Mouse (Mus musculus): Measurements from ENCODE around the gene Gm10272.
"Not testable (repeated sequence)": the region's sequence is repeated elsewhere in the genome, so short reads cannot be mapped to it uniquely, and the experiment has no call there.

Gm10272 gene

DNA sequence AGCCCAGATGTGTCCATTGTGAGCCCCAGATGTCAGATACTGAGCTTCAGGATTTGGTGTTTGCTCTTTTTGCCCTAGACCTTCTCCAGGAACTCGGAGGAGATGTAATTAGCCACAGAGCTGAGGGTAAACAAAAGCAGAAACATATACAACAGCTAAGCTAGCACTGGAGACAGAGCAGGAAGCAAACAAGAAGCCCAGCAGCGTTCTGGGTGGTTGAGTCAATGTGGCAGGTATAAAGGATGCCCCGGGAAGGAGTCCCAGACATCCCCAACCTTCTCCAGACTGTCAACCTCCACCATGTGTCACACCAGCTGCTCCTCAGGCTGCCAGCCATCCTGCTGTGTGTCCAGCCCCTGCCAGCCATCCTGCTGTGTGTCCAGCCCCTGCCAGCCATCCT, 19.8 kb downstream of the Gm10272 start, which contains the start of gene Gm10100:
TSS of gene Gm10100 (plus strand) at position 301 of the 400 bp plus-strand sequence.
- no peak for DNase-seq (ENCODE audit: extremely low read depth, low read depth, low spot score)

DNA sequence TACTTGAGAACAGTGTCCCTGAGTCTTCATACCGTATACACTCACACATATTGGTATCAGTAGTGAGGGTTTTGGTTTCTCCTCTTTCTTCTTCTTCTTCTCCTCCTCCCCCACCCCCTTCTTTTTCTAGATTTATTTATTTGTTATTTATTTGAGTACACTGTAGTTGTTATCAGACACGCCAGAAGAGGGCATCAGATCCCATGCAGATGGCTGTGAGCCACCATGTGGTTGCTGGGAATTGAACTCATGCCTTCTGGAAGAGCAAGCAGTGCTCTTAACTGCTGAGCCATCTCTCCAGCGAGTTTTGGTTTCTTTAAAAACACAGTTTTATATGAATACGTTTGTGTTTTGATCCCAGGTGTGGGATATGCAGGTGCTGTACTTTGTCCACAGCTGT, 21.9 kb downstream of the Gm10272 start:
- DNase-seq (ENCODE audit: extremely low read depth, low read depth, low spot score), result no peak

DNA sequence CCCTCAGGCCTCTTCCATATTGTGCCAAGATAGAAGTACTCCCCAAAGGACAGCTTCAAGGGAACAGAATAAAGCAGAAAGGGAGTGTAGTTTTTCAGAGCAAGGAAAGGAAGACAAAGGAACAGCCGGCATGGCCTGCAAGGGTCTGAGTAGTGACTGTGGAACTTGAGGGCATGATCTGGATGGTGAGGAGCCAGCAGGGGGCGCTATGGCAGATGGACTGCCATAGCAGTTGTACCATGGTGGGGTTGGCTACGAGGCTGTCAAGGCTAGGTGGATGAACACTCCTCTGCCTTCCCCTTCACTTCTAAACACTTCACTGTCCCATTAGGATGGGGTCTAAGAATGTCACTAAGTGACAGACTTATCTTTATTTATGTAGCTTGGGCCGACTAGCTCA, 22.8 kb downstream of the Gm10272 start:
- DNase-seq (ENCODE audit: extremely low read depth, low read depth, low spot score), result no peak

DNA sequence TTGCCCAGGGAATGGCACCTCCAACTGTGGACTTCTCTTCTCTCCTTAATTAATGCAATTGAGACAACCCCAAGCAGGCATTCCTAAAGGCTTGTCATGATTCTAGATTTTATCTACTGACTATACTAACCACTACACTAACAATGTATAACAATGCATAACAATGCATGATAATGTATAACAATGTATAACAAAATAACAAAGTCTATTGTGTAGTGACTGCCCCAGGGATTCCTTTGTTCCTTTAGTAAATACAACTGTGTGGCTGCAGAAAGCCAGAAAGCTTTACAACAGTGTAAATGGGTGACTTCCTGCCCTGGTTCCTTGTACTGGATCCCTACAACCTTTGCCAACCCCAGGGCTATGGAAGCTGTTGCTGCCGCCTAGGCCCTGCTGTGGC, 29.5 kb downstream of the Gm10272 start:
- no peak for DNase-seq (ENCODE audit: extremely low read depth, low read depth, low spot score)

DNA sequence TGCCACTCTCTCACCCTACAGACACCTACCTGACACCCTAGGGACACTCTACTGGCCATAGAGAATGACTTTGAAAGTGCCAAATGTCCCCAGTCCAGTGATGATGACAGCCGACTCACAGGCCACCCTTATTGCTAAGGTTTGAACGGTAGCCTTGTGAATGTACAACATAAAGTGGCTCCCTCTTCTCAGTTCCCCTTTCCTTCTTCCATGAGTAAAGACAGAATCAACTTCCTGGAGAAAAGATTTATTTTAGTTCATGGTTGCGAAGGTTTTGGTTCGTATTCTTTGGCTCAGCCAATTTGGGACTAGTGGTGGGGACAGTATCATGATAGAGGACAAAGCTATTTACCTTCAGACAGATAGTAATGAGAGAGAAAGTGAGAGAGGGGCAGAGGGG, 32.5 kb downstream of the Gm10272 start:
- DNase-seq (ENCODE audit: extremely low read depth, low read depth, low spot score), result no peak

DNA sequence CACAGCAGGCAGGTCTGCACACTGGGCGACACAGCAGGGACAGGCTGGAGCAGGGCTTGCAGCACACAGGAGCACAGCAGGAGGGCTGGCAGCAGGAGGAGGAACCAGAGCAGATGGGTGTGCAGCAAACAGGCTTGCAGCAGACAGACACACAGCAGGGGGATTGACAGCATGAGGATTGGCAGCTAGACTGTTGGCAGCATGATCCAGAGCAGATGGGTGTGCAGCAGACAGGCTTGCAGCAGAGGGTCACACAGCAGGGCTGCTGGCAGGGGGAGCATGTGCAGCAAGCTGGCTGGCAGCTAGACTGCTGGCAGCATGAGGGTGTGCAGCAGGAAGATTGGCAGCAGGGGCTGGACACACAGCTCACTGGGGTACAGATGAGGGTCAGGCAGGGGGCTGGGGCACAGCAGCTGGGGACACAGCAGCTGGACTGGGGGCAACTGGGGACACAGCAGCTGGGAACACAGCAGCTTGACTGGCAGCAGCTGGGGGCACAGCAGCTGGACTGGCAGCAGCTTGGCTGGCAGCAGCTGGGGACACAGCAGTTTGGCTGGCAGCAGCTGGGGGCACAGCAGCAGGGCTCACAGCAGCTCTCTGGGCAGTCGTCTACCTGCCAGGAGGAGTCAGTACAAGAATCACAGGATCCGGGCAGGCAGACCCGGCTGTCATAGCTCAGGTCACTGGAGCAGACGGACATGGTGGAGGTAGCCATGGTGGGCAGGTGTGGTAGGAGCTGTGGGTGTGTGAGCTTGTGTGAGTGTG, 35.7 kb downstream of the Gm10272 start, which contains the start of gene Gm18596:
TSS of gene Gm18596 (minus strand) at position 715 of the 765 bp plus-strand sequence.
- not testable (repeated sequence) for DNase-seq (ENCODE audit: extremely low read depth, low read depth, low spot score)

DNA sequence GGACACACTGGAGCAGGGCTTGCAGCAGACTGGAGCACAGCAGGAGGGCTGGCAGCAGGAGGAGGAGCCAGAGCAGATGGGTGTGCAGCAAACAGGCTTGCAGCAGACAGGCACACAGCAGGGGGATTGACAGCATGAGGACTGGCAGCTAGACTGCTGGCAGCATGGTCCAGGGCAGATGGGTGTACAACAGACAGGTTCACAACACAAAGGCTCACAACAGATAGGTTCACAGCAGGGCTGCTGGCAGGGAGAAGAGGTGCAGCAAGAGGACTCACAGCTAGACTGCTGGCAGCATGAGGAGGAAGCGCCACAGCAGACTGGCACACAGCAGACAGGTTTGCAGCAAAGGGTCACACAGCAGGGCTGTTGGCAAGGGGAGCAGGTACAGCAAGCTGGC, 44.3 kb downstream of the Gm10272 start:
- DNase-seq (ENCODE audit: extremely low read depth, low read depth, low spot score), result not testable (repeated sequence)

DNA sequence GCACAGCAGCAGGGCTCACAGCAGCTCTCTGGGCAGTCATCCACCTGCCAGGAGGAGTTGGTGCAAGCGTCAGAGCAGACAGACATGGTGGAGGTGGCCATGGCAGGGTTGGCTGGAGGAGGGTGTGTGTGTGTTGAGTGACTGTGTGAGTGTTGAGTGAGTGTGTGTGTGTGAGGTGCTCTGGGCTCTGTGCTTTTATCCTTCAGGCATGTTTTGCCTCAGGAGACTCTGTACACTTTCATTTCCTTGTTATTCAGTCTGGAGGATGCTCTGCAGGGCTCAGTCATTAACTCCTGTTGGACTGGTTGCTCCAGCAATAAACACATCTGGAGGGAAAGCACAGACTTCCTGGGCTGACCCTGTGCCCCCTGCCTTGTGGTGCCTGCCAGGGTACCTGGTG, 44.8 kb downstream of the Gm10272 start, which contains the start of gene Gm9736:
TSS of gene Gm9736 (minus strand) at position 101 of the 400 bp plus-strand sequence.
- not testable (repeated sequence) for DNase-seq (ENCODE audit: extremely low read depth, low read depth, low spot score)

DNA sequence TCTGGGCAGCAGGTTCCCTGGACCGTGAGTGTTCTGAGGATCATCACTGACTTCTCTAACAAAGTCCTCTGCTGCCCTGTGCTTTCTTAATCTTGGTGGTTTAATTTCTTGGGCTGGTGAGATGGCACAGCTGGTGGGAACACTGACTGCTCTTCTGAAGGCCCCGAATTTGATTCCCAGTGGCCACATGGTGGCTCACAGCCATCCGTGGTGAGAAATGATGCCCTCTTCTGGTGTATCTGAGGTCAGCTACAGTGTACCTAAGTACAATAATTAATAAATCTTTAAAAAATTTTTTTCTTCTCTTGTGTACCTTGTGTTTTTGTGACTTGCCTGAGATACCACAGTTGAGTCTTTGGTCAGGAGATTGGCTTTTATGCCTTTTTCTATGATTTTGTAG, 45.9 kb downstream of the Gm10272 start:
- DNase-seq (ENCODE audit: extremely low read depth, low read depth, low spot score), result not testable (repeated sequence)

DNA sequence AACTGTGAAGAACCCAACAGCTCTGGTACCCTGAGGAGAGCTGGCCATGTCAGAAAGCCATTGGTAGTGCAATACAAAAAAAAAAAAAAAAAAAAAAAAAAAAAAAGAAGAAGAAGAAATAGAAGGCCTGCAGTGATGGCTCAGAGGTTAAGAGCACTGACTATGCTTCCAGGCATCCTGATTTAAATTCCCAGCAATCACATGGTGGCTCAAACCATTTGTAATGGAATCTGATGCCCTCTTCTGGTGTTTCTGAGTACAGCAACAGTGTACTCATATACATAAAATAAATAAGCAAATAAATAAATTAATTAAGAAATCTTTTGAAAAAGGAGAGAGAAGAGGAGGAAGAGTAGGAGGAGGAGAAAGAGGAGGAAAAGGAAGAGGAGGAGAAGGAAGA, 47.0 kb downstream of the Gm10272 start:
- DNase-seq (ENCODE audit: extremely low read depth, low read depth, low spot score), result no peak

Data from fat pad, adult 2 months (tissue).